Mouse (Mus musculus) stomach, embryonic 16.5 days (tissue): Measurements from ENCODE around the gene Csnk1g2. TPM values are rescaled to one million over a fixed set of nuclear protein-coding genes. Genes with fewer than 3 reads are reported as not detected.
A peak's percentile ranks its signal among the peaks of the same experiment; 100 is the strongest.

ENCODE experiments used
- ATAC-seq: fragments of 200-750 bp; cut with Nextera tagmentation; 2 replicates; pipeline ENCODE4 v1.8.0; 2017; ENCODE audit warnings: moderate number of reproducible peaks, moderate TSS enrichment; ENCODE audit not compliant: insufficient read depth, low FRiP score
- H3K27ac ChIP-seq: fragments of 300-500 bp; sonication (generic); 2 replicates; pipeline ENCODE4 v1.5.1; 2014; ENCODE audit warnings: low read length
- H3K27me3 ChIP-seq: fragments of 300-500 bp; sonication (generic); 2 replicates; pipeline ENCODE4 v1.6.1; 2014; ENCODE audit warnings: low read length, control low read depth, mixed read lengths; ENCODE audit not compliant: control insufficient read depth, insufficient read depth
- H3K36me3 ChIP-seq: fragments of 300-500 bp; sonication (generic); 2 replicates; pipeline ENCODE4 v1.6.1; 2014; ENCODE audit warnings: low read length; ENCODE audit not compliant: control insufficient read depth, insufficient read depth
- H3K4me1 ChIP-seq: fragments of 300-500 bp; sonication (generic); 2 replicates; pipeline ENCODE4 v1.6.1; 2014; ENCODE audit warnings: low read length, control low read depth, mixed read lengths; ENCODE audit not compliant: control insufficient read depth, insufficient read depth
- H3K4me2 ChIP-seq: fragments of 300-500 bp; sonication (generic); 2 replicates; pipeline ENCODE4 v1.6.1; 2014; ENCODE audit warnings: low read depth, low read length, mixed read lengths
- H3K4me3 ChIP-seq: fragments of 300-500 bp; sonication (generic); replicated peaks from 2 replicates; pipeline ENCODE4 v1.5.1; 2014; ENCODE audit warnings: mild to moderate bottlenecking, low read length
- H3K9ac ChIP-seq: fragments of 300-500 bp; sonication (generic); 2 replicates; pipeline ENCODE4 v1.6.1; 2014; ENCODE audit warnings: low read length
- H3K9me3 ChIP-seq: fragments of 300-500 bp; sonication (generic); replicated peaks from 2 replicates; pipeline ENCODE4 v1.6.1; 2016; ENCODE audit warnings: low read length, control low read depth; ENCODE audit not compliant: control insufficient read depth
- WGBS: fragments of 180-500 bp; shearing (Covaris S2); extraction: QIAGEN DNeasy Blood & Tissue Kit; methylation state at CpG from one replicate; pipeline ENCODE4 v1.1.7; 2014; 5-methylcytosine and 5-hydroxymethylcytosine counted together
- polyA plus RNA-seq: library from polyadenylated mRNA; unstranded; fragments of >200 nt; fragmentation: Nextera tagmentation; extraction: Ambion mirVana; gene quantifications from 2 replicates; pipeline ENCODE4 v1.2.1, GENCODE M21; 2015

Csnk1g2 gene
- 18.1 TPM in 2 replicates for polyA plus RNA-seq

- H3K4me3 ChIP-seq, result peak within 1 kb of the TSS; percentile 75
- peak; percentile 2; the same call in 1 of the 2 replicates for ATAC-seq
- H3K27ac ChIP-seq, result peak within 1 kb of the TSS; percentile 97
- peak within 1 kb of the TSS; percentile 88 for H3K4me2 ChIP-seq
- WGBS, result under 1% methylated on average over 71 of the region's 85 CpGs
- H3K9me3 ChIP-seq, result no peaks in the 10 kb centered on the region
- H3K9ac ChIP-seq, result peak within 1 kb of the TSS; percentile 89
- no peaks in the 10 kb centered on the region for H3K36me3 ChIP-seq
- no peaks in the 10 kb centered on the region for H3K27me3 ChIP-seq
- peaks cover 27% of the 10 kb centered on the region for H3K4me1 ChIP-seq
Measured at GRCm38 (mm10) chr10:80622661-80623456, at the start of gene Csnk1g2. Csnk1g2 (plus strand) TSS chr10:80622838.

GRCm38 (mm10) chr10:80573944-80574343 is 48.7 kb upstream of the Csnk1g2 start:
- no peaks in the 10 kb centered on the region for H3K36me3 ChIP-seq
- H3K27me3 ChIP-seq, result no peaks in the 10 kb centered on the region
- WGBS, result 53% methylated on average over 9 of the region's 9 CpGs

GRCm38 (mm10) chr10:80574896-80575295 is 47.7 kb upstream of the Csnk1g2 start:
- Histone ChIP-seq H3K27ac (no peak overlapping the region), H3K4me1 (peaks cover 71% of the 10 kb centered on the region), H3K4me2 (peak overlapping the region; percentile 93; the same call in 1 of the 2 replicates), H3K9ac (no peak overlapping the region), H3K9me3 (no peaks in the 10 kb centered on the region), H3K36me3 (no peaks in the 10 kb centered on the region), H3K4me3 (no peak overlapping the region), H3K27me3 (no peaks in the 10 kb centered on the region)
- WGBS, result 66% methylated on average over 3 of the region's 3 CpGs
- ATAC-seq, result no peak

More at GRCm38 (mm10) chr10:80573944-80574343, 48.7 kb upstream of the Csnk1g2 start:
- H3K27ac ChIP-seq, result no peak overlapping the region; the same call in 1 of the 2 replicates
- H3K4me1 ChIP-seq, result peaks cover 75% of the 10 kb centered on the region
- H3K4me3 ChIP-seq, result no peak overlapping the region
- ATAC-seq, result no peak
- H3K9me3 ChIP-seq, result no peaks in the 10 kb centered on the region
- no peak overlapping the region for H3K4me2 ChIP-seq
- peak overlapping the region; percentile 2; the same call in 1 of the 2 replicates for H3K9ac ChIP-seq

- peaks cover 61% of the 10 kb centered on the region for H3K4me1 ChIP-seq
- no peaks in the 10 kb centered on the region for H3K9me3 ChIP-seq
- peak overlapping the region; percentile 91 for H3K4me3 ChIP-seq
- no peak for ATAC-seq
- WGBS, result 12% methylated on average over 17 of the region's 17 CpGs
- no peaks in the 10 kb centered on the region for H3K27me3 ChIP-seq
- H3K27ac ChIP-seq, result 0 out of 2 replicates have a peak overlapping the region, but pooled peaks have one; percentile 77
- H3K4me2 ChIP-seq, result peak overlapping the region; percentile 93
- peak overlapping the region; percentile 90 for H3K9ac ChIP-seq
- no peaks in the 10 kb centered on the region for H3K36me3 ChIP-seq
Measured at GRCm38 (mm10) chr10:80575925-80576324, 46.7 kb upstream of the Csnk1g2 start.

- ATAC-seq, result no peak
- Histone ChIP-seq H3K9me3 (no peaks in the 10 kb centered on the region), H3K4me3 (peak overlapping the region; percentile 91), H3K27me3 (no peaks in the 10 kb centered on the region), H3K4me2 (peak overlapping the region; percentile 93), H3K9ac (peak overlapping the region; percentile 90), H3K36me3 (no peaks in the 10 kb centered on the region), H3K27ac (peak overlapping the region; percentile 77), H3K4me1 (peaks cover 55% of the 10 kb centered on the region)
- WGBS, result under 1% methylated on average over 86 of the region's 96 CpGs
Measured at GRCm38 (mm10) chr10:80576351-80577194, 46.1 kb upstream of the Csnk1g2 start.

- H3K9me3 ChIP-seq, result no peaks in the 10 kb centered on the region
- H3K4me2 ChIP-seq, result peak within 1 kb of the TSS; percentile 93
- H3K36me3 ChIP-seq, result no peaks in the 10 kb centered on the region
- H3K27me3 ChIP-seq, result no peaks in the 10 kb centered on the region
- H3K27ac ChIP-seq, result peak within 1 kb of the TSS; percentile 97
- peaks cover 46% of the 10 kb centered on the region for H3K4me1 ChIP-seq
- peak; percentile 90 for ATAC-seq
- H3K9ac ChIP-seq, result peak within 1 kb of the TSS; percentile 90
- H3K4me3 ChIP-seq, result peak within 1 kb of the TSS; percentile 91
- WGBS, result under 1% methylated on average over 73 of the region's 97 CpGs
Measured at GRCm38 (mm10) chr10:80577195-80578130, 45.2 kb upstream of the Csnk1g2 start, which contains the start of gene Klf16. Klf16 (minus strand) TSS chr10:80577321.

GRCm38 (mm10) chr10:80578131-80578750 is 44.4 kb upstream of the Csnk1g2 start:
- Histone ChIP-seq H3K36me3 (no peaks in the 10 kb centered on the region), H3K27me3 (no peaks in the 10 kb centered on the region), H3K9me3 (no peaks in the 10 kb centered on the region), H3K4me1 (peaks cover 40% of the 10 kb centered on the region), H3K4me3 (peak overlapping the region; percentile 91), H3K4me2 (peak overlapping the region; percentile 93), H3K27ac (peak overlapping the region; percentile 97), H3K9ac (peak overlapping the region; percentile 90)
- ATAC-seq, result peak; percentile 33; the same call in 1 of the 2 replicates
- WGBS, result under 1% methylated on average over 29 of the region's 29 CpGs

GRCm38 (mm10) chr10:80578911-80579310 is 43.7 kb upstream of the Csnk1g2 start:
- H3K36me3 ChIP-seq, result no peaks in the 10 kb centered on the region
- no peaks in the 10 kb centered on the region for H3K27me3 ChIP-seq
- peaks cover 34% of the 10 kb centered on the region for H3K4me1 ChIP-seq
- peak overlapping the region; percentile 91 for H3K4me3 ChIP-seq
- H3K27ac ChIP-seq, result peak overlapping the region; percentile 97
- no peak for ATAC-seq
- H3K4me2 ChIP-seq, result peak overlapping the region; percentile 93
- H3K9me3 ChIP-seq, result no peaks in the 10 kb centered on the region
- WGBS, result 7% methylated on average over 8 of the region's 8 CpGs
- H3K9ac ChIP-seq, result peak overlapping the region; percentile 54; the same call in 1 of the 2 replicates
